8 mouse cellular contexts compared by ENCODE assay signal in genomic region chr7:25859962-25860870, GRCm38 (mm10). TPM values are rescaled to one million over a fixed set of nuclear protein-coding genes. Genes with fewer than 3 reads are reported as not detected.
DNase-seq lines count a peak whose midpoint lies in the region; ATAC-seq and TF ChIP-seq lines count a peak whose summit lies in the region.

No protein-coding gene starts in this region.

- peak overlapping the region; percentile 53 for H3K4me2 ChIP-seq in forebrain, embryonic 13.5 days
- H3K4me2 ChIP-seq in midbrain, embryonic 14.5 days (ENCODE audit: low read length): peak overlapping the region; percentile 32; the same call in 1 of the 2 replicates

- no peaks in the 10 kb centered on the region for H3K36me3 ChIP-seq in thymus, adult 2 months (ENCODE audit: control insufficient read depth, insufficient read depth, low read length)
- no peaks in the 10 kb centered on the region for H3K36me3 ChIP-seq in forebrain, embryonic 13.5 days (ENCODE audit: poor library complexity, severe bottlenecking)
- no peaks in the 10 kb centered on the region for H3K36me3 ChIP-seq in midbrain, embryonic 14.5 days (ENCODE audit: control insufficient read depth, insufficient read depth, low read length)

- no peaks in the 10 kb centered on the region for H3K4me1 ChIP-seq in thymus, adult 2 months (replicated peaks; ENCODE audit: control insufficient read depth, insufficient read depth, low read length)
- H3K4me1 ChIP-seq in forebrain, embryonic 13.5 days: no peaks in the 10 kb centered on the region
- no peaks in the 10 kb centered on the region for H3K4me1 ChIP-seq in midbrain, embryonic 14.5 days (ENCODE audit: control insufficient read depth, insufficient read depth, low read length)

- H3K27me3 ChIP-seq in thymus, adult 2 months (ENCODE audit: control insufficient read depth, insufficient read depth, low read length): no peaks in the 10 kb centered on the region
- no peaks in the 10 kb centered on the region for H3K27me3 ChIP-seq in forebrain, embryonic 13.5 days
- no peaks in the 10 kb centered on the region for H3K27me3 ChIP-seq in midbrain, embryonic 14.5 days (ENCODE audit: control insufficient read depth, insufficient read depth, low read length)

- TF ChIP-seq POLR2A in thymus, adult 2 months (IDR thresholded peaks at IDR 0.05; ENCODE audit: control insufficient read depth, extremely low read depth, insufficient read depth, low read length, poor library complexity): no peak

- no peaks in the 10 kb centered on the region for H3K9me3 ChIP-seq in forebrain, embryonic 13.5 days (replicated peaks)
- H3K9me3 ChIP-seq in midbrain, embryonic 14.5 days (ENCODE audit: control insufficient read depth, low read length): no peaks in the 10 kb centered on the region

- H3K9ac ChIP-seq in forebrain, embryonic 13.5 days: no peak overlapping the region
- no peak overlapping the region for H3K9ac ChIP-seq in midbrain, embryonic 14.5 days (replicated peaks; ENCODE audit: low read length)

- peak; percentile 16 for DNase-seq in thymus, postnatal 14 days
- no peak for DNase-seq in thymus, adult 2 months
- peak; percentile 20 to 33 for DNase-seq in kidney, adult 8-10 months
- peak; percentile 30 for DNase-seq in midbrain, embryonic 14.5 days
- DNase-seq in left cerebral cortex, adult 18-20 months (ENCODE audit: low spot score in 2 of 2): no peak
- DNase-seq in ovary, postnatal 36 days (ENCODE audit: low spot score): no peak
- DNase-seq in layer of hippocampus, adult 9-11 months: no peak

- H3K27ac ChIP-seq in thymus, adult 2 months (ENCODE audit: control insufficient read depth, insufficient read depth, low read length): no peak overlapping the region
- H3K27ac ChIP-seq in forebrain, embryonic 13.5 days: no peak overlapping the region
- no peak overlapping the region for H3K27ac ChIP-seq in midbrain, embryonic 14.5 days (replicated peaks; ENCODE audit: low read depth, low read length)

- H3K4me3 ChIP-seq in thymus, adult 2 months (ENCODE audit: control insufficient read depth, insufficient read depth, low read length): no peak overlapping the region
- H3K4me3 ChIP-seq in forebrain, embryonic 13.5 days: peak overlapping the region; percentile 21
- H3K4me3 ChIP-seq in midbrain, embryonic 14.5 days (replicated peaks; ENCODE audit: low read depth, low read length): no peak overlapping the region

- no peak for TF ChIP-seq CTCF in thymus, adult 2 months (IDR thresholded peaks at IDR 0.05; ENCODE audit: borderline replicate concordance, control insufficient read depth, extremely low read depth, insufficient read depth, low read length, poor library complexity)

- WGBS in thymus, adult 2 months: 41% methylated on average over 9 of the region's 9 CpGs
- WGBS in forebrain, embryonic 13.5 days: 21% methylated on average over 9 of the region's 9 CpGs
- WGBS in midbrain, embryonic 14.5 days: 24% methylated on average over 9 of the region's 9 CpGs

- ATAC-seq in forebrain, embryonic 13.5 days: no peak; the same call in 1 of the 2 replicates
- no peak for ATAC-seq in midbrain, embryonic 14.5 days (ENCODE audit: low FRiP score, low TSS enrichment)

RNA-seq across cellular contexts. Expression of gene Cyp2b10, which starts 37.2 kb away (rescaled TPM):
- polyA plus RNA-seq in thymus, adult 2 months (2012; rRNA removed): 0.15 and 0.23 TPM in 2 replicates
- not detected in 2 replicates for polyA plus RNA-seq in forebrain, embryonic 13.5 days (2015; fragmentation: Nextera tagmentation; extraction: Ambion mirVana)
- not detected in 2 replicates for polyA plus RNA-seq in midbrain, embryonic 14.5 days (2014; fragmentation: Nextera tagmentation; extraction: Ambion mirVana)
- total RNA-seq in left cerebral cortex, adult 18-20 months (2021): under 1 TPM in 1 of 2 experiments, not detected in 1; 0.67 TPM

RNA-seq across cellular contexts. Expression of gene Cyp2s1, which starts 43.5 kb away (rescaled TPM):
- 2.7 and 5.2 TPM in 2 replicates for polyA plus RNA-seq in thymus, adult 2 months (2012; rRNA removed)
- 0.49 and 0.78 TPM in 2 replicates for polyA plus RNA-seq in forebrain, embryonic 13.5 days (2015; fragmentation: Nextera tagmentation; extraction: Ambion mirVana)
- polyA plus RNA-seq in midbrain, embryonic 14.5 days (2014; fragmentation: Nextera tagmentation; extraction: Ambion mirVana): 1.4 and 2.1 TPM in 2 replicates
- 1 to 10 TPM; 3.8 TPM for total RNA-seq in left cerebral cortex, adult 18-20 months (2021)

Comparison
In these comparisons a context has a peak if more than half of its experiments do, and no peak if none do; other contexts are left out.
1. DNase-seq: peak in thymus, postnatal 14 days (single experiment), kidney, adult 8-10 months (2 of 2) and midbrain, embryonic 14.5 days (single experiment); none in thymus, adult 2 months (single experiment), left cerebral cortex, adult 18-20 months (0 of 2), ovary, postnatal 36 days (single experiment) and layer of hippocampus, adult 9-11 months (single experiment).